Mouse (Mus musculus): Measurements from ENCODE around the gene Gpr137.

DNA sequence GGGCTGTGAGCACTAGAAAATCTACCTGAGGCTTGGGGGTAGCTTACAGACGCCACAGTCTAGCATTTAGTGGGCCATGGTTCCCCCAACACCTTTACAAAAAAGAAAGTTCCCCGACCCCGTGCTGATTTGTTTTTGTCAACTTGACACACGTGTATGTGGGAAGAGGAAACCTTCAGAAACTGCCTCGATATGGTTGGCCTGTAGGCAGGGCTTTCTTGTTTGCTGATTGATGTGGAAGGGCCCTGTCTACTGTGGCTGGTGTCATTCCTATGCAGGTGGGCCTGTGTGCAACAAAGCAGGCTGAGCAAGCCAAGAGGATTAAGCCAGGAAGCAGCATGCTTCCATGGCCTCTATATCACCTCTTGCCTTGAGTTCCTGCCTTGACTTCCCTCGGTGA, 29.2 kb downstream of the Gpr137 start:
- no peak for TF ChIP-seq POLR2A (IDR thresholded peaks at IDR 0.05; ENCODE audit: insufficient read length, low read depth)
- no peak for TF ChIP-seq MYOG (IDR thresholded peaks at IDR 0.05; ENCODE audit: control insufficient read depth in 1 of 3, insufficient read depth in 1 of 3, insufficient read length in 2 of 3, low read depth in 2 of 3)

All from myocyte (in vitro differentiated cells).